Mouse (Mus musculus): Measurements from ENCODE around the gene Spata32. TPM values are rescaled to one million over a fixed set of nuclear protein-coding genes. Genes with fewer than 3 reads are reported as not detected.

The Spata32 gene
- polyA plus RNA-seq, 1 experiment from 2014 or later, result 0.25 TPM

DNA sequence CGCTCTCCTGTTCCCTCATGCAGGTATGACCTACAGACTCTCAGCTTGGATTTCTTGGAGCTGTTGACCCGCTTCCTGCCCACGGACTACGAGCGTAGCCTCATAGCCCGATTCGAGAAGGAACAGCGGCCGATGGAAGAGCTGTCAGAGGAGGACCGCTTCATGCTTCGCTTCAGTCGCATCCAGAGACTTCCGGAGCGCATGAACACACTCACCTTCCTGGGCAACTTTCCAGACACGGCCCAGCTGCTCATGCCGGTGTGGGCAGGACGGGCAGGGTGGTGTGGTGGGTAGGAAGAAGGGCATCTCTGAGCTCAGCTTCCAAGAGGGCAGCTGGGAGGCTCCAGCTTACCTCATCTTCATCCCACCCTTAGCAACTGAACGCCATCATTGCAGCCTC, 23.0 kb downstream of the Spata32 start:
- Histone ChIP-seq H3K27me3 (ENCODE audit: control insufficient read depth, insufficient read depth, low read length) (peaks cover 96% of the 10 kb centered on the region), H3K9me3 (ENCODE audit: control insufficient read depth, low read length) (no peaks in the 10 kb centered on the region), H3K27ac (replicated peaks; ENCODE audit: low read depth, low read length) (no peak overlapping the region), H3K4me2 (ENCODE audit: low read length) (no peak overlapping the region), H3K9ac (replicated peaks; ENCODE audit: low read length) (no peak overlapping the region), H3K4me3 (replicated peaks; ENCODE audit: low read depth, low read length) (no peak overlapping the region), H3K4me1 (ENCODE audit: control insufficient read depth, insufficient read depth, low read length) (peaks cover 19% of the 10 kb centered on the region), H3K36me3 (ENCODE audit: control insufficient read depth, insufficient read depth, low read length) (peaks cover 14% of the 10 kb centered on the region; the same call in 1 of the 2 replicates)
- DNase-seq (no peak), ATAC-seq (ENCODE audit: low FRiP score, low TSS enrichment) (no peak)
- WGBS, result 89% methylated on average over 18 of the region's 18 CpGs

DNA sequence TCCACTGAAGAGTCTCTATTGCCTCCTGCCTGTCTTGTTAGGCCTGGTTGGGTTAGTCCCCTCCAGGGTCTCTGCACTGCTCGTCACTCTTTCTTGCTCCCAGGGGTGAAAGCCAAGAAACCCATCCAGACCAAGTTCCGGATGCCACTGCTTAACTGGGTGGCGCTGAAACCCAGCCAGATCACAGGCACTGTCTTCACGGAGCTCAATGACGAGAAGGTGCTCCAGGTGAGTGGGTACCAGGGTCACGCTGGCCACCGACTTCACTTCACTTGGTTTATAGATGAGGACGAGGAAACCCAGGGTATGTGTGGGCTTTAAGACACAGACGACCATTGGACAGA, 24.4 kb downstream of the Spata32 start:
- Histone ChIP-seq H3K4me3 (replicated peaks; ENCODE audit: low read depth, low read length) (no peak overlapping the region), H3K36me3 (ENCODE audit: control insufficient read depth, insufficient read depth, low read length) (peaks cover 16% of the 10 kb centered on the region; the same call in 1 of the 2 replicates), H3K27ac (replicated peaks; ENCODE audit: low read depth, low read length) (no peak overlapping the region), H3K4me1 (ENCODE audit: control insufficient read depth, insufficient read depth, low read length) (peaks cover 8% of the 10 kb centered on the region; the same call in 1 of the 2 replicates), H3K4me2 (ENCODE audit: low read length) (no peak overlapping the region), H3K9ac (replicated peaks; ENCODE audit: low read length) (no peak overlapping the region), H3K9me3 (ENCODE audit: control insufficient read depth, low read length) (no peaks in the 10 kb centered on the region), H3K27me3 (ENCODE audit: control insufficient read depth, insufficient read depth, low read length) (peaks cover 83% of the 10 kb centered on the region)
- 33% methylated on average over 9 of the region's 9 CpGs for WGBS
- ATAC-seq (ENCODE audit: low FRiP score, low TSS enrichment), result no peak
- DNase-seq, result no peak

DNA sequence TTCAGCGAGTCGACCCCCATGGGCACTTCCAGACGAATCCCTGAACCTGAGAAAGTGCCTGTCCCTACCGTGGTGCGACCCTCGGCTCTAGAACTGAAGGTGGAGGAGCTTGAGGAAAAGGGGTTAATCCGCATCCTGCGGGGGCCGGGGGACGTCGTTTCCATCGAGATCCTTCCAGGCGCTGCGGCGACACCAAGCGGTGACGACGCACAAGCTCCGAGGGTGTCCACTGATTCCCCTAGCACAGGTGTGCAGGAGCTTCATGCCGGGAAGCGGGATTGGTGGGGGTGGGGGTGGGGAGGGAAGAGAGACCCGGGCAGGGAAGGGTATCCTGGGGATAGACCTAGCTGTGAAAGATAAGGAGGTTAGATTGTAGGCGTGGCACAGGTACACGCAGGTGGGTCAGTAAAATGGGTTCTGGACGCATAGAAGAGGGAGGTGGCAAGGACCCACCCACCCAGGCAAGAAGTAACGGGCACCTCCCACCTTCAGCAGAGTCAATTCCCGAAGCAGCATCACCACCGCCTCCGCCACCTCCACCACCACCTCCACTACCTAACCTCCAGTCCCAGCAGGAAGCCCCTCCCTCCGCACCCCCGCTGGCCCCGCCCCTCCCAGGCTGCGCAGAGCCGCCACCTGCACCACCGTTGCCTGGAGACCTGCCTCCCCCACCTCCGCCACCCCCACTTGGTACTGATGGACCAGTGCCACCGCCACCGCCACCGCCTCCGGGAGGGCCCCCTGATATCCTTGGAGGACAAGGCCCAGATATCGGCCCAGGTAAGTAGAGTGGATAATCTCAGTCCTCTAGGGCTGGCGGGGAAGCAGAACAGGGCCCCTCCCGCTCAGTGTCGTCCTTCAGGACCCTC, 25.0 kb downstream of the Spata32 start:
- 5% methylated on average over 44 of the region's 44 CpGs for WGBS
- DNase-seq (peak; percentile 82), ATAC-seq (ENCODE audit: low FRiP score, low TSS enrichment) (no peak)
- H3K4me2 ChIP-seq (ENCODE audit: low read length), result peak overlapping the region; percentile 55
- peaks cover 77% of the 10 kb centered on the region for H3K27me3 ChIP-seq (ENCODE audit: control insufficient read depth, insufficient read depth, low read length)
- peaks cover 7% of the 10 kb centered on the region; the same call in 1 of the 2 replicates for H3K4me1 ChIP-seq (ENCODE audit: control insufficient read depth, insufficient read depth, low read length)
- peak overlapping the region; percentile 22 for H3K4me3 ChIP-seq (replicated peaks; ENCODE audit: low read depth, low read length)
- no peak overlapping the region for H3K27ac ChIP-seq (replicated peaks; ENCODE audit: low read depth, low read length)
- H3K9ac ChIP-seq (replicated peaks; ENCODE audit: low read length), result 0 out of 2 replicates have a peak overlapping the region, but pooled peaks have one; percentile 2
- H3K36me3 ChIP-seq (ENCODE audit: control insufficient read depth, insufficient read depth, low read length), result peaks cover 16% of the 10 kb centered on the region; the same call in 1 of the 2 replicates
- H3K9me3 ChIP-seq (ENCODE audit: control insufficient read depth, low read length), result no peaks in the 10 kb centered on the region

DNA sequence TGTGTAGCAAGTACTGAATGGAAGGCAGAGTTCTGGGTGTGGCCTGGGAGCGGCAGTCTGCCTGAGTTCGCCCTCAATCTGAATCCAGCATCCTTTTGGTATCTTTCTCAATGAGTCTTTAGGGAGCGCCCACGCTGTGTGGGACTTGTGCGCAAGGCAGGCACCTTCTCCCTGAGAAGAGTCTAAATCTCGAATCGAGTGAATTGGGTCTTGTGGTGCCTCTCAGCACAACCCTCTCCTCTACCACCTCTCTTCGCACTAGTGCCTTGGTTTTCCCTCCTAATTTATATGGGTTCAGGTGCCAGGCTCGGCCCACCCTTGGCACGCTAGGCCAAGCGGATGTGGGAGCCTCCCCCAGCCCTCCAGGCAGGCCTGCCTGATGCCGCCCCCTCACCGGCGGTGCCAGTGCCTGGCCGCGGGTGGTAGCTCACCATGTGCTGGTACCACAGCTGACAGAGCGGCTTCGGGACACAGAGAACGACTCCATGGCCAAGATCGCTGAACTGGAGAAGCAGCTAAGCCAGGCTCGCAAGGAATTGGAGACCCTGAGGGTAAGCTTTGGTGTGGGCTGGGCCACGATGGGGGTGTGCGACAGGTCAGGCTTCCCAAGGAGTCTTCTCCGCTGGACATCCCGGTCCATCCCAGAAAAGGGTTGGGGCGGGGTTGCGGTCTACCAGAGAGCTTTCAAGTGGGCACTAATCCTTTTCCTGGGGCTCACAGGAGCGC, 25.8 kb downstream of the Spata32 start:
- ATAC-seq (ENCODE audit: low FRiP score, low TSS enrichment) (no peak), DNase-seq (peak; percentile 42)
- 14% methylated on average over 28 of the region's 28 CpGs for WGBS
- Histone ChIP-seq H3K4me3 (replicated peaks; ENCODE audit: low read depth, low read length) (peak overlapping the region; percentile 22), H3K27ac (replicated peaks; ENCODE audit: low read depth, low read length) (no peak overlapping the region), H3K4me1 (ENCODE audit: control insufficient read depth, insufficient read depth, low read length) (peaks cover 7% of the 10 kb centered on the region; the same call in 1 of the 2 replicates), H3K36me3 (ENCODE audit: control insufficient read depth, insufficient read depth, low read length) (peaks cover 16% of the 10 kb centered on the region; the same call in 1 of the 2 replicates), H3K27me3 (ENCODE audit: control insufficient read depth, insufficient read depth, low read length) (peaks cover 69% of the 10 kb centered on the region), H3K9ac (replicated peaks; ENCODE audit: low read length) (0 out of 2 replicates have a peak overlapping the region, but pooled peaks have one; percentile 2), H3K4me2 (ENCODE audit: low read length) (peak overlapping the region; percentile 55), H3K9me3 (ENCODE audit: control insufficient read depth, low read length) (no peaks in the 10 kb centered on the region)

DNA sequence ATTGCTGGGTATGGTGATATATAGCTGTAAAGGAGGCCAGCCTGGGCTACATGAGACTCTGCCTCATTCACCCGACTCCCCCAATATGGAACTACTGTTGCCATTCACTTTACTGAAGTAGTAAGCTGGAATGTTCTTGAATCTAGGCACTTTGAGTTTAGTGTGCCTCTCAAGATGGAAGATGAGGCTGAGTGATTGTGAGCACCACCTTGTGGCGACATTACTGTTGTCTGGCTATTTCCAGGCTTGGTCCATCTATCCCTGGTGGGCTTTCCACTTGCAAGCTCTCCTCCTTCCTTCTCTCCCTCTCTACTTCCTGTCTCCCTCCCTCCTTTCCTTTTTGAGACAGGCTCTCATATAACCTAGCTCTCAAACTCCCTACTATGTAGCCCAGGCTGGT, 33.3 kb downstream of the Spata32 start:
- no peak overlapping the region for H3K27ac ChIP-seq (replicated peaks; ENCODE audit: low read depth, low read length)
- H3K9ac ChIP-seq (replicated peaks; ENCODE audit: low read length), result no peak overlapping the region
- no peak overlapping the region for H3K4me3 ChIP-seq (replicated peaks; ENCODE audit: low read depth, low read length)
- H3K9me3 ChIP-seq (ENCODE audit: control insufficient read depth, low read length), result no peaks in the 10 kb centered on the region
- ATAC-seq (ENCODE audit: low FRiP score, low TSS enrichment) (no peak), DNase-seq (peak; percentile 80)
- H3K27me3 ChIP-seq (ENCODE audit: control insufficient read depth, insufficient read depth, low read length), result no peaks in the 10 kb centered on the region
- no peak overlapping the region for H3K4me2 ChIP-seq (ENCODE audit: low read length)
- 42% methylated on average over 2 of the region's 2 CpGs for WGBS
- H3K4me1 ChIP-seq (ENCODE audit: control insufficient read depth, insufficient read depth, low read length), result no peaks in the 10 kb centered on the region
- H3K36me3 ChIP-seq (ENCODE audit: control insufficient read depth, insufficient read depth, low read length), result no peaks in the 10 kb centered on the region

GRCm38 (mm10) chr11:103181911-103182310, 36.3 kb downstream of the Spata32 start:
- Histone ChIP-seq H3K36me3 (ENCODE audit: control insufficient read depth, insufficient read depth, low read length) (no peaks in the 10 kb centered on the region), H3K9me3 (ENCODE audit: control insufficient read depth, low read length) (no peaks in the 10 kb centered on the region), H3K27ac (replicated peaks; ENCODE audit: low read depth, low read length) (no peak overlapping the region), H3K27me3 (ENCODE audit: control insufficient read depth, insufficient read depth, low read length) (no peaks in the 10 kb centered on the region), H3K4me2 (ENCODE audit: low read length) (no peak overlapping the region), H3K9ac (replicated peaks; ENCODE audit: low read length) (no peak overlapping the region), H3K4me3 (replicated peaks; ENCODE audit: low read depth, low read length) (no peak overlapping the region), H3K4me1 (ENCODE audit: control insufficient read depth, insufficient read depth, low read length) (no peaks in the 10 kb centered on the region)
- no peak for ATAC-seq (ENCODE audit: low FRiP score, low TSS enrichment)
- DNase-seq, result no peak
- 76% methylated on average over 3 of the region's 3 CpGs for WGBS

GRCm38 (mm10) chr11:103181349-103181748, 36.9 kb downstream of the Spata32 start:
- Histone ChIP-seq H3K27me3 (ENCODE audit: control insufficient read depth, insufficient read depth, low read length) (no peaks in the 10 kb centered on the region), H3K9me3 (ENCODE audit: control insufficient read depth, low read length) (no peaks in the 10 kb centered on the region), H3K4me1 (ENCODE audit: control insufficient read depth, insufficient read depth, low read length) (no peaks in the 10 kb centered on the region), H3K36me3 (ENCODE audit: control insufficient read depth, insufficient read depth, low read length) (no peaks in the 10 kb centered on the region), H3K9ac (replicated peaks; ENCODE audit: low read length) (no peak overlapping the region), H3K4me2 (ENCODE audit: low read length) (no peak overlapping the region), H3K4me3 (replicated peaks; ENCODE audit: low read depth, low read length) (no peak overlapping the region), H3K27ac (replicated peaks; ENCODE audit: low read depth, low read length) (no peak overlapping the region)
- DNase-seq (no peak), ATAC-seq (ENCODE audit: low FRiP score, low TSS enrichment) (no peak)
- WGBS, result 83% methylated on average over 9 of the region's 9 CpGs

- Histone ChIP-seq H3K4me1 (ENCODE audit: control insufficient read depth, insufficient read depth, low read length) (no peaks in the 10 kb centered on the region), H3K4me3 (replicated peaks; ENCODE audit: low read depth, low read length) (no peak overlapping the region), H3K36me3 (ENCODE audit: control insufficient read depth, insufficient read depth, low read length) (no peaks in the 10 kb centered on the region), H3K9me3 (ENCODE audit: control insufficient read depth, low read length) (no peaks in the 10 kb centered on the region), H3K4me2 (ENCODE audit: low read length) (no peak overlapping the region), H3K27me3 (ENCODE audit: control insufficient read depth, insufficient read depth, low read length) (no peaks in the 10 kb centered on the region), H3K27ac (replicated peaks; ENCODE audit: low read depth, low read length) (no peak overlapping the region), H3K9ac (replicated peaks; ENCODE audit: low read length) (no peak overlapping the region)
- ATAC-seq (ENCODE audit: low FRiP score, low TSS enrichment) (no peak), DNase-seq (no peak)
- WGBS, result 75% methylated on average over 1 of the region's 1 CpGs
Observed at GRCm38 (mm10) chr11:103180426-103180825, 37.8 kb downstream of the Spata32 start.

All from midbrain, embryonic 14.5 days (tissue).